Mouse (Mus musculus) urinary bladder, adult 2 months (tissue): ENCODE measurements around the gene 4930442H23Rik. TPM values are rescaled to one million over a fixed set of nuclear protein-coding genes. Genes with fewer than 3 reads are reported as not detected.

ENCODE experiments used
- DNase-seq: peaks from one replicate; pipeline ENCODE4 v3.0.0; 2022; ENCODE audit warnings: low spot score
- polyA plus RNA-seq: library from polyadenylated mRNA; depleted of rRNA; stranded (reverse); fragments of >200 nt; gene quantifications from 2 replicates; pipeline ENCODE4 v1.2.3, GENCODE M21; 2012

The 4930442H23Rik gene
- polyA plus RNA-seq, 1 experiment: not detected

DNA sequence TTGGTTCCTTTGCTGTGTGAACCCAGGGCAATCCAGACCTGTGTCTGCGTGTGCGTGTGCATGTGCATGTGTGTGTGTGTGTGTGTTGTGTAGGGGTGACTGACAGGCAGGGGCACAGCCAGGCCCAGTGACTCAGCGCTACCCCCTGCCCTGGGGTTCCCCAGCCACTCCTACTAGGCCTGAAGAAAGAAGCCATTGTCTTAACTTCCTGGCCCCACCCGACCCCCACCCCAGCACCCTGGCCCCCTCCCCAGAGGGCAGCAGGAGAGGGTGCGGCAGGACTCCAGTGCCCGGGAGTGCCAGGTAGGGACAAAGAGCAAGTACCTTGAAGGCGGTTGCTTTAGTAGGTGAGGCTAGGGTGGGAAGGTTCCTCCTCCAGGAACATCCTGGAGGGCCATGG lies 37.9 kb downstream of the 4930442H23Rik start:
- no peak for DNase-seq

DNA sequence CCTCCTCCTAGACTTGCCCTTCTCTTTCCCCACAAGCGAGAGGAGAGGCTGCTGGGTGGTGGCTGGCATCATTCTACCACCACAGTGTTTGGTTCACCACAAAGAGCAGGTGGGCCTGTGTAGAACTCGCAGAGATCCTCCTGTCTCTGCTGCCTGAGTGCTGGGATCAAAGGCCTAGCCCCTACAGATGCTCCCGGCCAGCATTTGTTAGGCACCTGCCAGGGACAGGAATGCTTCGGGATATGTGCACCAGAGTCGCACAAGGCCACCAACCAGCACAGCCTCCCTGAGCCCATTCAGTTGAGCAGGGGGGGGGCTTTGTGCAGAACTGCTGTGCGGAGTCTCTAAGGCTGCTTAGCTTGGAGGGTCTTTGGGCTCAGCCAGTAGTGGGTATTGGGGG lies 38.3 kb downstream of the 4930442H23Rik start:
- no peak for DNase-seq

DNA sequence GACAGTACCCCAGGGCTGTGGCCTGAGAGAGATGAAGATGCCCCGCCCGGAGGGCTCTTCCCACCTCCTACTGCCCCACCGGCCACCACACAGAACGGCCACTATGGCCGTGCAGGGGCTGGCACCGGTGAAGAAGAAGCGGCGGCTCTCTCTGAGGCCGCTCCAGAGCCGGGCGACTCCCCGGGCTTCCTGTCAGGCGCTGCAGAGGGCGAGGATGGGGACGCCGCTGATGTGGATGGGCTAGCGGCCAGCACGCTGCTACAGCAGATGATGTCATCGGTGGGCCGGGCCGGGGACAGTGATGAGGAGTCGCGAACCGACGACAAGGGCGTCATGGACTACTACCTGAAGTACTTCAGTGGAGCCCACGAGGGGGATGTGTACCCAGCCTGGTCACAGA lies 39.0 kb downstream of the 4930442H23Rik start:
- DNase-seq: no peak

DNA sequence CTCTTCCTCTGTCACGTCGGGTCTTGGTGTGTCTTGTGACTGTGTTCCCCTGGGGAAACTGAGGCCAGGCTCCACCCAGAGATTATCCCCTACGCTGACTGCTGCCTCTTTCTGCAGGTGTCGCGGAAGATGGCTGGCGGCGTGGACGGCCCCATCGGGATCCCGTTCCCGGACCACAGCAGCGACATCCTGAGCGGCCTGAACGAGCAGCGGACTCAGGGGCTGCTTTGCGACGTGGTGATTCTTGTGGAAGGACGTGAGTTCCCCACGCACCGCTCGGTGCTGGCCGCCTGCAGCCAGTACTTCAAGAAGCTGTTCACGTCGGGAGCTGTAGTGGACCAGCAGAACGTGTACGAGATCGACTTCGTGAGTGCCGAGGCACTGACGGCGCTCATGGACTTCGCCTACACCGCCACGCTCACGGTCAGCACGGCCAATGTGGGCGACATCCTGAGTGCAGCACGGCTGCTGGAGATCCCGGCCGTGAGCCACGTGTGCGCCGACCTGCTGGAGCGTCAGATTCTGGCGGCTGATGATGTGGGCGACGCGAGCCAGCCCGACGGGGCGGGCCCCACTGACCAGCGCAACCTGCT lies 39.7 kb downstream of the 4930442H23Rik start:
- no peak for DNase-seq

DNA sequence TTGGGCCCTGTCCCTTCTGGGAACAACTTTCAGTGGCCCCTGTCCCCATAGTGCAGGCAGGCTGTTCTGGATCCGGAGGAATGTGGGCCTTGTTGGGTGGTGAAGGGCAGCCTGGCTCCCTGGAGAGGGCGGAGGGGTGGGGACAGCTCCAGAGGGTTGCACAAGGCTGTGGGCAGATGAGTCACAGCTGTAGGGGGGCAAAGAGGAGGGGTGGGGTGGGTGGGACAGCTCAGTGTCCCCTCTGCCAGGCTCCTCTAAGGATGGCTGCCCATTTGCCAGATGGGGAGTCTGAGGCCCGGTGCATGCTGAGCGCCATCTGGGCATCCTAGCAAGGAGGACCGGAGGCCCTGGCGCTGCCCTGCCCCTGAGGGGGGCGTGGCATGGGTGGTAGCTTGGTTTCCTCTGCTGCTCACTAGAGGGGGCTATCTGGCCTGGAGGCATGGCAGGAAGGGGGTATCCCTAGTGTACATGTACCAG lies 40.5 kb downstream of the 4930442H23Rik start:
- no peak for DNase-seq

DNA sequence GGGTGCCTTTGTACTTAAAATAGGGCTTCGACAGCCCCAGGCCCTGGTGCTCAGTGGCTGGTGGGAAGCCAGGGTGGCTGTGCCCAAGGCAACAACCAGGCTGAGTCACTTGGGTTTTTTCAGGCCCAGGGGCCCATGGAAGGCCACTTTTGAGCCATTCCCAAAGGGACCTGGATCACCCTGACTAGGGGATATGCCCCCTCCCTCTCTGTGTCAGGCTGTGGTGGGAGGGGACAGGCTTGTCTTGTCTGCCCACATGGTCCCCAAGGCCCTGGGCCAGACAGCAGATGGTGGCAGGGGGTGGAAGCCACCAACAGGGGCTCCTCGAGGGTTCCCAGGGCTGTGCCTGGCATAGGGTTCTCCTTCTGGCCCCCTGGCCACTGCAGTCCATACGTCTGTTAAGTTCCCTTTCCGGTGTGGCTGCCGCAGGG lies 41.1 kb downstream of the 4930442H23Rik start:
- DNase-seq: no peak

DNA sequence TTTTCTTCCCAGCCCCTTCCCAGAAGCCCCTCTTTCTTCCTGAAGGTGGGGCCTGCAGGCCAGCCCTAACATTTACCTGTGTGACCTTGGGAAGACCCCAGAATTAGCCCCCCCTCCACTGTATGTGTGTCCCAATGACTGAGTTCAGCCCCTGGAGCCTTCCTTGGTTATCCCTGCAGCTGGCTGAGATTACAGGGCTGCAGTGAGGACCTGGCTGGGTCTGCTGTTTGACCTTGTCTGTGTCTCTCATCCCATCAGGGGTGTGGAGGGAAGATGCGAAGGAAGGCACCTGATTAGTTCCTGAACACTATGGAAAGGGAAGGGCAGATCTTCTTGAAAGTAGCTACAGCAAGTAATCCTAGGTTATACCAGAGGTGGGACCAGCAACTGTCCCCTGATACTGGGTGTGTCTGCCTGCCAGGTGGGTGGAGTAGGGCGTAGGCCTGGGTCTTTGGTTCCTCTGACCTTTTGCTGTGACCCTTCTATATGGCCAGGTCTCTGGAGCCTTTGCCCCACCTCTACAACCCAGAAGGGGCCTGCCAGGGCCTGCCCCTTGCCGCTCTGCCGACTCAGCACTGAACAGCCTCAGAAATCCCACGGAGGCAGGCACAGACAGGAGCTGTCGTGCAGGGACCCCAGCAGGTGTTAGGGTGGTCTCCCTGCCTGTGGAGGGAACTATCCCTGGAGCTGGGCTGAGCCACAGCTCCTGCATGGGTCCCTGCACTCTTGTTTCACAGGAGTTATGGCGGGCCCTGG lies 42.0 kb downstream of the 4930442H23Rik start:
- no peak for DNase-seq

DNA sequence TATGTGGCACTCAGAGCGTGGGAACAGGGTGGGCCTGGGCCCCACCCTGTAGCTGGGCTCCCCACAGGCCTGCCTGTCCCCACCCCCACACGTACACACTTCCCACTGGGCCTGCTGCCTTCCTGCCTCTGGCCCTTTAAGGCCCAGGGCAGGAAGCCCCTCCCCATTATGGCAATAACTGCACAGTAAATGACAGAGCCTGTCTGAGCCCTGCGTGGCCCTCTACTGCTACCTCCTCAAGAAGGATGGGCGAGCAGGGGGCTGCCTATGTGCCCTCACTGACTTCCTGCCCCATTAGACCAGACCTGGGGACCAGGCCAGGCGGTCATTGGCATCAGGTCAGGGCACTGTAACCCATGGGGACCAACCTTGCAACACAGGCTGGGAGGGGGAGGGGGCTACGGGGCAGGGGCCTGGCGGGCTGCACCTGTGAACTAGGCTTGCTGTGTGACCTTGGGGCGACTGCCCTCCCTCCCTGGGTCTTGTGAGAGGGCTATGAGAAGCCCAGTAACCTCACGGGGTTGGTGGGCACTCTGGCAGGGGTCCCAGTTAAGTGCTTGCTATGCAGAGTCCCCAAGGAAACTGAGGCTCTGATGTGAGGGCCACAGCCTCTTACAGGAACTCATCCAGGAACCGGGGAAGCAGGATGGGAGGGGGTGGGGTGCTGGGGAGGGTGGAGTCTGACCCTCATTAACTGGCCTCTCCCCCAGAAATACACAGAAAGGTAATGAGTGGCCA lies 42.8 kb downstream of the 4930442H23Rik start:
- DNase-seq: no peak

DNA sequence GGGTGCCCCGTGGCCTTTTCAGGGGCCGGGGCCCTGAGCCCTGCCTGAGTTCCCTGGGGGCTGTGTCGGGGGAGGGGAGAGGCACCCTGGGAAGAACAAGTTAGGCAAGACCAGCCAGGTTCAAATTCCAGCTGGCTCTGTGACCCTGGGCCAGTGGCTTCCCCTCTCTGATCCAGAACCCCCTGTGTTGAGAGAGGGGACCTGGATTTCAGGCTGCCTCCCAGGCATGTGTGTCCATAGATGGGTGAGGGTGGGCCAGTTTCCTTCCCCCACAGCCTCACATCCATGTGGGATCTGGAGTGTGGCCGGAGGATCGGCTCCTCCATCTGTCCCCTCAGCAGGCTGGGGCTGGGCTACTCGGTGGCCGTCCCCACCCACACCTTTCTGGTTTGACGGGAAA lies 43.6 kb downstream of the 4930442H23Rik start:
- DNase-seq: no peak

DNA sequence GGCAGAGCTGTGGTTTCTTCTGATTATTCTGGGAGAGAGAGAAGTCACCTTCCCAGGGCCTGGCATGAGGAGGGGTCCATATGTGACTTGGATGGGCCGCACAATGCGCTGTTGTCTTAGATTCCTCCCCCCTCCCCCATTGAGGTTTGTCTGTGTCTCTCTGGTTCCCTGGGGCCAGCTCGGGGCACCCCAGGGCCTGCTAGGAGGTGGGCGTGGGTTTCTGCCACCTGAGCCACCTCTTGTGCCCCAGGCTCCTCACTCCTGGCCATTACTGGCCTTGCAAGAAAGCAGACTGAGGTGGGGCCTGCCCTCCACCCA lies 44.2 kb downstream of the 4930442H23Rik start:
- DNase-seq: no peak

DNA sequence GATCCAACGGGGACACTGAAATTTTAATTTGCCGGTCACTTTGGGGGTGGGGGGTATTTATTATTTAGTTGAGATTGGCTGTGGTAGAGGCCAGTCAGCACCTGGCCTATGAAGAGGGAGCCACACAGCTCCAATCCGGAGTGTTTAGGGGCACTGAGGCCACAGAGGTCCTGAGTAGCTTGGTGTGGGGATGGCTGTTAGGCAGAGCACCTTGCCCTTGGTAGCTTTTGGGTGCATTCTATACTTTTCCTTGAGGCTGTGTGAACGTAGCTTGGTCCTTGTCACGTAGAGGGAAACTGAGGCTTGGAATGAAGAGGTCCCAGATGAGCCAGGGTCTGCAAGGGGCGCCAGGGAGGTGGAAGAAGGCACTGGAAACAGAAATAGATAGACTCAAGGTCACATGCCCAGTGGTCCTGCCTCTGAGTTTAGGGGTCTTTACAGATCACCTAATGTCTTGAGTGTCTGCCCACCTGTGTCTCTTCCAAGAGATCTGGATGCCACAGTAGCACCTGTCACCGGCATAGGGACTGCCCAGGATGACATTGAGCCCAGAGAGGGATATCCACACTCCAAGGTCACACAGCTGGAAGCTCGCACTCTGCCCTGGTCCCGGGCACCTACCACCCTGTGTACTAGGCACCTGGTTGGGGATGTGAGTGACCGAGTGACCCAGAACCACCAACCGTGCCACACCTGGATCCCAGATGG lies 44.7 kb downstream of the 4930442H23Rik start:
- no peak for DNase-seq

DNA sequence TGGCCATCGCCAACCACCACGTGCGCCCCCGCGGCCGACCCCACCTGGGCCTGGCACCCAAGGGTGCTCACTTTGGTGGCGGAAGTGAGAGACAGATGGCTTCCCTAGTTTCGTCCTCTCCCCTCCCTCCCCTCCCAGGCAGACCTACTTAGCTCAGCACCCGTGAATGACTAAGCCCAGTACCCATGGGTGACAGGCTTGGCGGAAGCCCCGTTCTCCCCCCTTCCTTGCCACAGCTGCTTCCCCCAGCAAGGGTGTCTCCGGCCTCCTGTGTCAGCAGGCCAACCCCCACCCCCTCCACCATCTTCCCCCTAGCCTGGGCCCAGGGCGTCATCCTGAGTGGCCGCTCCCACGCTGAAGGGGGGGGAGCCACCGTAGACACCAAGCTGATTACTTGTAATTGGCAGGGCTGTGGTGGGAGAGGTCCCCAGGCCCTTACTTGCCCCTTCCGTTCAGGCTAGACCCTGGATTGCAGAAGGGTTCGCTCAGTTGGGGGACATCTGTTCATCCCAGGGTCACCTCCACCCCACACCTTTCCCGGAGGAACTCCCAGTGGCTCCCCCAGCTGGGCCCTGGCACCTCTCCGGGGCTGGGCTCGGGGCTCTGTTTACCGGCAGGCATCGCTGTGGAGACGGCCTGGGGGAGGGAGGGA lies 45.4 kb downstream of the 4930442H23Rik start:
- DNase-seq: no peak

DNA sequence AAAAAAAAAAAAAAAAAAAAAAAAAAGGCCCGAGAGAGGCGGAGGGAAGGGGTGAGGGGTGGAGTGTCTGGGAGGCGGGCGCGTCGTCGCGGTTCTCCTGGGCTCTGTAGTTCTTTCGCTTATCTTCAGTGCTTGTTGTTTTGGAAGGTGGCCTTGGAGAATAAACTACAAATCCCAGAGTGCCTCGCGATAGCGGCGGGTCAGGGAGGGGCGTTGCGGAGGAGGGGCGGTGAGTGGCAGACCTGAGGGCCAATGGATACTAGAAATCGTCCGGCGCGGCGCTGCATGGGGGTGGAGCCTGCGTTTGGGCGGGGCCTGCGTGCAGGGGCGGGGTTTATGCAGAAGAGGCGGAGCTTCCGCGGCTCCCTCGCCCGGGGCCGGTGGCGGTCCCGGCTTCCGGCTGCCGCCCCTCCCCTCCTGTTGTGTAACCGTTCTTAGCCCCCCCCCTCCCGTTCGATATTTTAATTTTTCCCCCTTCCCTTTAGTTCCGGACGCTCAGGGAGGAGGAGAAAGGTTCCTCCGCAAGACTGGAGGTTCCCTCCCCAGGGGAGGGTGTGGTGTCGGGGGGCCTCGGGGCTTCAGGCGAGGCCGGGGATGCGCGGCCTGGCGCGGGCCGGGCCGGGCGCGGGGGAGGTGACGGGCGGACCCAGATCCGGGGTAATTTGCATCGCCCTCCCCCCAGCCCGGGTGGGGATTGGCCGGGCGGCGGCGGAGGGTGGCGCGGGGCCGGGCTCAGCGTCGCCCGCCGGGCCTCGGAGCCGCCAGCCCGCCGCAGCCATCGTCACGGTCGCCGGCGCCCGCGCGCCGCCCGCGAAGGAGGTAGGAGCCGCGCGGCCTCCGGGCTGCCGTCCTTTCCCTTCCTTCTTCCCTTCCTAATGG lies 46.2 kb downstream of the 4930442H23Rik start:
- DNase-seq: peak; percentile 99

DNA sequence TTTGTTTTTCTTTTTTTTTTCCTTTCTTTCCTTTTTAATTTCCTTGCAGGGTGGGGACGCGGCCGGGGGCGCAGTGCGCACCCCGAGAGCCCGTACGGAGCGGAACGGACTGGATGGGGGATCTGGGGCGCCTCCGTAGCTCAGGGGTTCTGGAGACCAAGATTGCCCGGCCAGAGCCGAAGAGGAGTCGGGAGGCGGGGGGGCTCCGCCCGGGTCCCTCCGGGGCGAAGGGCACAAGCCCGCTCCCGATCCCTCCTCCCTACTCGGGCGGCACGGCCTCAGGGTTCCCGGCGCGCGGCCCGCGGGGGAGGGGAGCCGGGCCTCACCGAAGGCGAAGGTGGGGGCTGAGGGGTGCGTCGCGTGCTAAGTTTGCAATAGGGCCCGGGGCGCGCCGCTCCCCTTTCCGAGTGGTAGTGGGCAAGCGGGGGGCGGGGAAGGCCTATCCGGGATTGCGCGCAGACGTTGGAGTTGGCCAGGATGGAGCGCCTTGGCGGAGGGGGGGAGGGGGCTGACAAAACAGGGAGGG lies 46.9 kb downstream of the 4930442H23Rik start:
- DNase-seq: peak; percentile 86

DNA sequence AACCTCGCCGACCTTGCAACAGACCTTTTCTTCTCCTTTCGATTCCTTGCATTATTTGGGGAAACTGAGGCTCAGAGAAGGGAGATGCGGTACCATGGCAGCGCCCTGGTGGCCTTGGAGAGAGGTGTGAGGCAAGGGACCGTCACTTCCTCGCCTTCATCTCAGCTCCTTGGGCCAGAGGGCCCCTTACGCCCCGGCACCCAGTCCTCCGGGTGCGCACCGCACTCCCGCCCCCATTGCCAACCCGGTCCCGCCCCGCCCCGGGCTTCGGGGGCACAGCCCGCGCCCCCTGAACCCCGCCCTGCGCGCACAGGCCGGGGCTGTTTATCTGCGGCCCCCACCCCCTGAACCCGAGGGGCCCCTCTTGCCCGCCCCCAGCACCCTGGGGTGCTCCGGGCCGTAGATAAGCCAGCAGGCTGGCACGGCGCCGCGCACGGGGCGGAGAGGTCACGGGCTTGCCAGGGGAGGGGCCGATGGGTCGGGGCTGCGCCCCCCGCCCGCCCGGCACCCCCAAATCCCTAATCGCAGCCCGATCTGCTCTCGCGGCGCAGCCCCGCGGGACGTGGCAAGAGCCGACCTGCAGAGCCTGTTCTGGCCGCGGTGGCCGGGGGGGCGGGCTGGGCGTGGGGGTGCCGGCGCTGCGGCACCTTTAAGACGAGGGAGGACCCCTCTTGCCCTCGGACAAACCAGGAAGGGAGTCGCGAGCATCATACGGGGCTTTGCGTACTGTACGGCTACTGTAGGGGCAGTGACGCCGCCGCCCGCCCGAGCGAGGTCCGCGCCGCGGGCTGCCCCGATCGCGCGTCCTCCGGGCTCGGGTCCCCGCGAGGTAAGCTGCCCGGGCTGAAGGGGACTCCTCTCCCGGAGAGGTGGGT lies 47.6 kb downstream of the 4930442H23Rik start:
- DNase-seq: no peak

DNA sequence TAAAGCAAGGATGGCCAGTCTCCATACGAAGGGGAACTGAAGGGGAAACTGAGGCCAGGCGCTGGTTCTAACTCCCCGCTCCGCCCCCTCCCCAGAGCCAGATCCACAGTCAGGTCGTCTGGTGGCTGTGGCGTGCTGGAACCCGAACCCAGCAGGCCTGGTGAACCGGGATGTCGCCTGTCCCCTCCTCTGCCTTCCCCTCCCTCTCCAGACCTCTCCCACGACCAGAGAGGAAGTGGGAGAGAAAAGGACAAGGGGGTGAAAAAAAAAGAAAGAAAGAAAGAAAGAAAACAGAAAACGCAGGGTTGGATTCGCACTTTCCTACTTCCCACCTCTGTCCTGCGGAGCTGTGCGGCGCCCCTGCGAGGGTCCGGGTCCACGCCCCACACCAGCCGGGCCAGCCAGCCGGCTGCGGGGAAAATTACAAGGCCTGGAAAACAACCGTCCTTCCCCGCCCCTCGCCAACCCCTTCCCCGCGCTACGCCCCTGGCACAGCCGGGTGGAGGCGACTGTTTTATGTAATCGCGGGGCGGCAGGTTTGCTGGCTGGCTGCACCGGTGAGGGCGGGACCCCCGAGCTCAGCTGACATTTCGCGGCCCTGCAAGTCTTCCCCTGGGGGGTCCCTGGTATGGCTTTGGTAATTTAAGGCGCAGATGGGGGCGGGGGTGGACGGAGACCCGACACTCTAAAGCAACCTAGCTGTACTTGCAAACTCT lies 48.5 kb downstream of the 4930442H23Rik start, which contains the start of gene Zbtb7a:
Gene Zbtb7a (plus strand): TSS at position 255 of the 716 bp plus-strand sequence.
- no peak for DNase-seq

DNA sequence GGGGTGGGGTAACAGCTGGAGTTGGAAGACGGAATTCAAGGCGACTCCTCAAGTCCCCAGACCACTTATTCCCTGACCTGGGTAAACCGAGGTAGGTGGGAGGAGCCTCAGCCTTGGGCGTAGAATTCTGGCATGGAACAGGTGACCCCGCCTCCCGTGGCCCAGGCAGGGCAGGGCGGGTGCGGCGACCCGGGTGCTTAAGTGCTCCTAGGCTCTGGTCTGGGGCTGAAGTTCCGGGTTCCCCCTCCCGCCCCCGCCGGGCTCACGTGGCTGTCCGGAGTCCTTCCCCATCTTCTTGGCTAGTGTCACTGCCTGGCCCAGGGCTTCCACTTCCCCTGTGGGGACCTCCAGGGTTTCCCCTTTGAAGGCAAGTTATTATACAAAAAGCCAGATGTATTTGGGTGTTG lies 49.5 kb downstream of the 4930442H23Rik start:
- DNase-seq: no peak
